Mouse (Mus musculus) liver, embryonic 11.5 days (tissue): ENCODE measurements at regions not wholly inside any gene's neighbourhood (a gene's known extent, or its start where the extent isn't known, plus 50 kb on each side); places are given as distances from the start of the nearest gene placed in this dataset.

Experiments used
- ATAC-seq: fragments of 200-750 bp; cut with Nextera tagmentation; replicated peaks from 2 replicates; pipeline ENCODE4 v1.8.0; 2017; ENCODE audit warnings: moderate number of reproducible peaks, mild to moderate bottlenecking, moderate TSS enrichment, moderate library complexity; ENCODE audit not compliant: low FRiP score
- DNase-seq: peaks from one replicate; pipeline ENCODE4 v3.0.0-alpha.2; 2017; ENCODE audit warnings: low spot score
- H3K27ac ChIP-seq: fragments of 300-500 bp; sonication (generic); 2 replicates; pipeline ENCODE4 v1.5.1; 2014; ENCODE audit warnings: mild to moderate bottlenecking, low read depth, low read length, control low read depth
- H3K27me3 ChIP-seq: fragments of 300-500 bp; sonication (generic); replicated peaks from 2 replicates; pipeline ENCODE4 v1.6.1; 2014; ENCODE audit warnings: low read length, mixed read lengths; ENCODE audit not compliant: control insufficient read depth, insufficient read depth
- H3K36me3 ChIP-seq: fragments of 300-500 bp; sonication (generic); 2 replicates; pipeline ENCODE4 v1.6.1; 2014; ENCODE audit warnings: mild to moderate bottlenecking, low read length, moderate library complexity, mixed read lengths; ENCODE audit not compliant: control insufficient read depth, insufficient read depth
- H3K4me1 ChIP-seq: fragments of 300-500 bp; sonication (generic); replicated peaks from 2 replicates; pipeline ENCODE4 v1.6.1; 2014; ENCODE audit warnings: low read length, mixed read lengths; ENCODE audit not compliant: control insufficient read depth, insufficient read depth
- H3K4me2 ChIP-seq: fragments of 300-500 bp; sonication (generic); 2 replicates; pipeline ENCODE4 v1.6.1; 2014; ENCODE audit warnings: mild to moderate bottlenecking, control low read depth, moderate library complexity
- H3K4me3 ChIP-seq: fragments of 300-500 bp; sonication (generic); 2 replicates; pipeline ENCODE4 v1.5.1; 2014; ENCODE audit warnings: low read depth, low read length, control low read depth
- H3K9ac ChIP-seq: fragments of 300-500 bp; sonication (generic); 2 replicates; pipeline ENCODE4 v1.6.1; 2014; ENCODE audit warnings: low read depth, low read length, control low read depth
- H3K9me3 ChIP-seq: fragments of 300-500 bp; sonication (generic); 2 replicates; pipeline ENCODE4 v1.6.1; 2016; ENCODE audit warnings: low read length, inconsistent platforms, mixed read lengths; ENCODE audit not compliant: control insufficient read depth
- WGBS: fragments of 180-500 bp; shearing (Covaris S2); extraction: QIAGEN DNeasy Blood & Tissue Kit; methylation state at CpG from one replicate; pipeline ENCODE4 v1.1.7; 2014; 5-methylcytosine and 5-hydroxymethylcytosine counted together

DNA sequence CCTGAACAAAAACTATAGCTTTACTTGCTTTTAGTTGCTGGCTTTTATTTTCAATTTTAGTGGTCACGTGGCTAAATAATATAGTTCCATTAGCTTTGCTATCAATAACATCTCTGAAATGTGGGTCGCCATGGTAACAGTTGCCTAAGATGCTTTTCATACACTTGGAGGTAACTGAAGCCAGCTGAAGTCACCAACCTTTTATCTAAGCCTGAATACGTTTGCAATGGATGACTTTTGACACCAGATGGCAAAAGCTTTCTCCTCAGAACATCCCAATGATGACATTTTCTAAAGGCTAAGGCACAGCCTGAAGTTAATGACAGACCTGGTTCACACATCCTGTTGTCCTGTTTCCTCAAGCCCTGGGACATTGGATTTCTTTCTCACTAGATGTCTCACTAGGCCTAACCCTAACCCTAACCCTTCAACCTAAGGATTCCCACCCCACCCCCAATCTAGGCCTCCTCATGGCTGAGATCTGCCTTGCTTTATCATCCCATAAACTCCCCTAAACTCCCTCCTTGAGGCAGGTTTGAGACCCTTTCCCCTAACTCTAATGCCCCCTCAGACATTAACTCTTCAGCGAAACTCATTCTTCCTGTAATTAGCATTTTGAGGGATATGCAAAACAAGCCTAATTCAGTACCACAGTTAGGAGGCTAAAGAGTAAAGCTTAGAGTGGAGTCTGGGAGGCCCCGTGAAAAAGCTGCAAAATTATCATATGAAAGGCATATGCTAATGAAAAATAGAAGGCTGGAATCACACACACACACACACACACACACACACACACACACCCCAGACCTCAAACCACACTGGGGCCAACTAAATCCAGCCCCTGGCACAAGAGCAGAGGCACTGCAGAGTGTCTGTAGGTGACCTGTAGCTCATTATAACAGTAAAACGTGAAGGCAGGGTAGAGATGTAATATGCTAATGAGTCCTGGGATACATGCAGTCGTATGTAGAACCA lies 80.1 kb upstream of the H2afz start:
- ATAC-seq (no peak), DNase-seq (no peak)
- H3K27ac ChIP-seq: no peak overlapping the region
- H3K4me2 ChIP-seq: no peak overlapping the region
- no peak overlapping the region for H3K9ac ChIP-seq
- H3K9me3 ChIP-seq: no peaks in the 10 kb centered on the region
- H3K4me1 ChIP-seq: no peaks in the 10 kb centered on the region
- no peak overlapping the region for H3K4me3 ChIP-seq
- WGBS: 63% methylated on average over 7 of the region's 7 CpGs
- peaks cover 22% of the 10 kb centered on the region for H3K27me3 ChIP-seq
- no peaks in the 10 kb centered on the region for H3K36me3 ChIP-seq

DNA sequence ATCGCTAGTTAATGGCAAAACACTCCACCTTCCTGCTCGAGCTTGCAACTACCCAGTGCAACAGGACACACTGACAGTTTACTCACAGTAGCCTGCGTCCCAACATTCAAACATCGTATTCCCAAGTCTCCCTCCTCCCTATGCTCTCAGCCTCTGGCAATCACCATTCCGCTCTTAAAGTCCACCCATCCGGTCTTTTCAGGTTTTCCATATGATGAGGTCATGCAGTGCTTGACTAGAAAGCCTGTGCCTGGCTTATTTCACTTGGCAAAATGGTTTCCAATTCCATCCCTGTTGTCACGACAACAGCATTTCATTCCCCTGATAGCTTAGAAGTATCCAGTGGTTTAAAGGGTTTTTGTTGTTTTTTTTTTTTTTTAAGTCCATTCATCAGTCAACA lies 79.1 kb upstream of the H2afz start:
- 70% methylated on average over 7 of the region's 7 CpGs for WGBS
- ATAC-seq: no peak
- Histone ChIP-seq H3K9me3 (no peaks in the 10 kb centered on the region), H3K4me2 (no peak overlapping the region), H3K9ac (no peak overlapping the region), H3K36me3 (no peaks in the 10 kb centered on the region), H3K4me3 (no peak overlapping the region), H3K4me1 (no peaks in the 10 kb centered on the region), H3K27ac (no peak overlapping the region), H3K27me3 (peaks cover 12% of the 10 kb centered on the region)
- no peak for DNase-seq

GRCm38 (mm10) chr3:137785871-137786270 lies 78.4 kb upstream of the H2afz start:
- WGBS: 66% methylated on average over 2 of the region's 2 CpGs
- no peak for ATAC-seq

GRCm38 (mm10) chr3:137789671-137790070 lies 74.6 kb upstream of the H2afz start:
- ATAC-seq: no peak

More at GRCm38 (mm10) chr3:137785871-137786270, 78.4 kb upstream of the H2afz start:
- DNase-seq: no peak
- Histone ChIP-seq H3K4me2 (no peak overlapping the region), H3K36me3 (no peaks in the 10 kb centered on the region), H3K4me3 (no peak overlapping the region), H3K4me1 (no peaks in the 10 kb centered on the region), H3K27me3 (peaks cover 10% of the 10 kb centered on the region; the same call in 1 of the 2 replicates), H3K9me3 (no peaks in the 10 kb centered on the region), H3K27ac (no peak overlapping the region), H3K9ac (no peak overlapping the region)

DNA sequence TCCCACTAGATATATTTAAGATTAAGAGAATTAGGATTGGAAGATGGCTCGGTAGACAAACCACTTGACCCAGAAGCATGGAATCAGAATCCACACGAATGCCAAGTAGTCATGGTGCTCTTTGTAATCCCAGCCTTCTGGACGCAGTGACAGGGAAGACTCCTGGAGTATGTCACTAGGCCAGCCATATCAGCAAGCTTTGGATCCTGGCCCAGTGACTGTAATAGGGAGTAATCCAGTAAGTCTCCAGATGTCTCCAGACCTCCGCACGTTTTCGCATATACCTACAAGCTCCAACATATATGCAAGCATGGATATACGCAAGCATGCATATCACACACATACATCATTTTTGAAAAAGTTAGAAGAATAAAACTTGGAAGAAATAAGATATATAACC lies 73.9 kb upstream of the H2afz start:
- no peak overlapping the region for H3K4me3 ChIP-seq
- no peak overlapping the region for H3K4me2 ChIP-seq
- H3K27ac ChIP-seq: no peak overlapping the region
- 83% methylated on average over 7 of the region's 7 CpGs for WGBS
- no peaks in the 10 kb centered on the region for H3K27me3 ChIP-seq
- H3K36me3 ChIP-seq: no peaks in the 10 kb centered on the region
- no peak overlapping the region for H3K9ac ChIP-seq
- H3K9me3 ChIP-seq: no peaks in the 10 kb centered on the region
- no peak for ATAC-seq
- no peak for DNase-seq
- no peaks in the 10 kb centered on the region for H3K4me1 ChIP-seq

More at GRCm38 (mm10) chr3:137789671-137790070, 74.6 kb upstream of the H2afz start:
- DNase-seq: no peak
- Histone ChIP-seq H3K27ac (no peak overlapping the region), H3K4me3 (no peak overlapping the region), H3K36me3 (no peaks in the 10 kb centered on the region), H3K9ac (no peak overlapping the region), H3K4me2 (no peak overlapping the region), H3K4me1 (no peaks in the 10 kb centered on the region), H3K9me3 (no peaks in the 10 kb centered on the region), H3K27me3 (no peaks in the 10 kb centered on the region)
- 77% methylated on average over 6 of the region's 6 CpGs for WGBS

- Histone ChIP-seq H3K9me3 (no peaks in the 10 kb centered on the region), H3K4me3 (no peak overlapping the region), H3K27ac (no peak overlapping the region), H3K9ac (no peak overlapping the region), H3K36me3 (no peaks in the 10 kb centered on the region), H3K4me1 (no peaks in the 10 kb centered on the region), H3K4me2 (no peak overlapping the region), H3K27me3 (no peaks in the 10 kb centered on the region)
- no peak for DNase-seq
- no peak for ATAC-seq
- 82% methylated on average over 7 of the region's 7 CpGs for WGBS
Measured at GRCm38 (mm10) chr3:137795754-137796315, 68.5 kb upstream of the H2afz start.

GRCm38 (mm10) chr3:137798769-137799168 lies 65.5 kb upstream of the H2afz start:
- H3K27me3 ChIP-seq: no peaks in the 10 kb centered on the region
- H3K4me3 ChIP-seq: no peak overlapping the region
- H3K9ac ChIP-seq: no peak overlapping the region
- H3K27ac ChIP-seq: no peak overlapping the region
- H3K4me2 ChIP-seq: no peak overlapping the region
- no peaks in the 10 kb centered on the region for H3K9me3 ChIP-seq
- ATAC-seq: no peak
- WGBS: 73% methylated on average over 4 of the region's 4 CpGs
- no peaks in the 10 kb centered on the region for H3K36me3 ChIP-seq
- DNase-seq: no peak
- H3K4me1 ChIP-seq: no peaks in the 10 kb centered on the region; the same call in 1 of the 2 replicates

DNA sequence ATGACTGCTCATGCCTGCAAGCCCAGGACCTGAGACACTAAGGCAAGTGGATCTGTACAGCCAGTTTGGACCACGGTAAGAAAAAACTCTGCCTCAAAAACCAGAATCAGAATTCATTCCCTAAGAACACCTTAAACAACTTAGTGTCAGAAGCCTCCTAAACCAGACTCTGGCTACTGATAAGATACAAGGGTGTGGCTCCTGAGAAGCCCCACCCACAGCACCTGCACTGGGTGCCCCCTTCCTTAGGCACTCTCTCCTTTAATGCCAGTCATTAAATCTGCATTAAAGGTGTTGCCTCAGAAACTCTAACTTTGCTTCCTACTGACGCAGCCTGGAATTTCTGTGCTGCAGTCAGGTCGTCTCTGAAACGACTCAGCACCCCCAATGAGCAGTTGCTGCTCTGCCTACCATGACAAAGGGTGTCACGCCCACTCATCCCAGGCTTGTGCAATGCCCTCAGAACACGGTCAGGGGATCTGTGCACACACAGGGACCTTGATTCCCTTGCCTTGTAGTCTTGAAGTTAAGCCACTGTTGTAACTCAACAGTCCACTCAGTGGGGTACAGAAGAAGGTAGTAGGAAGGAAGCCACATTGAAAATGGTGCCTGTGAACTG lies 62.8 kb upstream of the H2afz start:
- no peak overlapping the region for H3K4me3 ChIP-seq
- H3K36me3 ChIP-seq: no peaks in the 10 kb centered on the region
- no peak overlapping the region for H3K9ac ChIP-seq
- H3K27ac ChIP-seq: no peak overlapping the region
- no peak overlapping the region for H3K4me2 ChIP-seq
- no peaks in the 10 kb centered on the region for H3K9me3 ChIP-seq
- 48% methylated on average over 6 of the region's 6 CpGs for WGBS
- DNase-seq (no peak), ATAC-seq (no peak)
- no peaks in the 10 kb centered on the region; the same call in 1 of the 2 replicates for H3K27me3 ChIP-seq
- H3K4me1 ChIP-seq: no peaks in the 10 kb centered on the region; the same call in 1 of the 2 replicates
